Mouse (Mus musculus): ENCODE measurements around the gene Ak5. TPM values are rescaled to one million over a fixed set of nuclear protein-coding genes. Genes with fewer than 3 reads are reported as not detected.

Ak5 gene
- polyA plus RNA-seq, 1 experiment from 2014 or later, result 1.9 TPM

DNA sequence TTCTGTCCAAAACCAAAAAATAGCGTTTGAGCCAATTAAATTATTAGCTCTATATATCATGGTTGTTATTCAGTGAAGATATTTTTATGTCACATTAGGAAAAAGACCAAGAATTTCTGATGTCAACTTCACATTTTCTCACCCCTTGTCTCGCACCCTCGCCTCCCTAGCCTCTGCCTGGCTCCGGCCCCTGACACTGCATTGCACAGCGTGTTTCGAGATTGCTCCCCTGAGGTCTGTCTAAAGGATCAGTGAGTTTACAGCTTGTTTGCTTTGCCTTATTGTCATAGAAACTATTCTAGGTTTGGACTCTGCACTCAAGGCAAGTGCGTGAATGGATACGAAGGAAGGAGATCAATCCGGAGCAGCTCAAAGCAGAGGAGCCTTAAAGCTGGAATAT lies 20.9 kb upstream of the Ak5 start:
- Histone ChIP-seq H3K4me3 (no peak overlapping the region), H3K27me3 (no peaks in the 10 kb centered on the region), H3K4me2 (replicated peaks) (no peak overlapping the region), H3K36me3 (no peaks in the 10 kb centered on the region), H3K9me3 (no peaks in the 10 kb centered on the region), H3K4me1 (no peaks in the 10 kb centered on the region), H3K27ac (no peak overlapping the region), H3K9ac (no peak overlapping the region)
- WGBS, result 85% methylated on average over 9 of the region's 9 CpGs
- no peak for ATAC-seq (ENCODE audit: insufficient number of reproducible peaks, insufficient read depth, low FRiP score, low TSS enrichment)

DNA sequence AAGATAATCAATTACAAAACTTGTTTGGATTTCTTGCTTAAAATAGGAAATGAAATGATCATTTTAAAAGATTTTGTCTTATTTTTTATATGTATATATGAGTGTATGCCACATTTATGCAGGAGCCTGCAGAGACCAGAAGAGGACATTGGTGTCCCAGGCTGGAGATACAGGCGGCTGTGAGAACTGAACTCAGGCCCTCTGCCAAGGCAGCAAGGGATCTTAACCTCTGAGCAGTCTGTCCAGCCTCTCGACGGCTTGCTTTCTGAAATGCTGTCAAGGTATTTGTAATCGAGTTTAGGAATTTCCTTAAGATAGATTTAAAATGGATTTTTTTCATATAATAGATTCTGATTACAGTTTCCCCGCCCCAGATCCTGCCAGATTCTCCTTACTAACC lies 20.4 kb upstream of the Ak5 start:
- Histone ChIP-seq H3K27ac (no peak overlapping the region), H3K4me3 (no peak overlapping the region), H3K4me1 (no peaks in the 10 kb centered on the region), H3K9ac (no peak overlapping the region), H3K36me3 (no peaks in the 10 kb centered on the region), H3K4me2 (replicated peaks) (no peak overlapping the region), H3K9me3 (no peaks in the 10 kb centered on the region), H3K27me3 (no peaks in the 10 kb centered on the region)
- WGBS, result 85% methylated on average over 5 of the region's 5 CpGs
- ATAC-seq (ENCODE audit: insufficient number of reproducible peaks, insufficient read depth, low FRiP score, low TSS enrichment), result no peak

DNA sequence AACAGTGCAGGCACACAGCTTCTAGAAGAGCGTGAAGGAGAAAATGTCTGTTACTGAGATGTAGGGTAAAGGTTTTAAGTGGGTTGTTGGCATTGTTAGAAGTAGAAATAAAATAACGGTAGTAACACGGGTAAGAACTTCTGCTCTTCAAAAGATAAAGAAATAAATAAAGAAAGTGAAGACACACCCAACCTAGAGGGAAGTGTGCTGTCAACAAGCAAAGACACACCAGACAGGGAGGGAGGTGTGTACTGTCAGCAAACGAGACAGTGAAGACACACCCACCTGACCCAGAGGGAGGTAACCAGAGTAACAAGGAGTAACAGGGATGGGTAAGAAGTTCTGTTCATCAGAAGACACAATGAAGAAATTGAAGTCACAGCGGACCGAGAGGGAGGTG lies 6.5 kb upstream of the Ak5 start:
- no peaks in the 10 kb centered on the region for H3K4me1 ChIP-seq
- no peaks in the 10 kb centered on the region for H3K27me3 ChIP-seq
- no peak for ATAC-seq (ENCODE audit: insufficient number of reproducible peaks, insufficient read depth, low FRiP score, low TSS enrichment)
- no peaks in the 10 kb centered on the region for H3K9me3 ChIP-seq
- no peaks in the 10 kb centered on the region for H3K36me3 ChIP-seq
- H3K4me3 ChIP-seq, result no peak overlapping the region
- no peak overlapping the region for H3K9ac ChIP-seq
- H3K27ac ChIP-seq, result no peak overlapping the region
- 82% methylated on average over 6 of the region's 6 CpGs for WGBS
- no peak overlapping the region for H3K4me2 ChIP-seq (replicated peaks)

DNA sequence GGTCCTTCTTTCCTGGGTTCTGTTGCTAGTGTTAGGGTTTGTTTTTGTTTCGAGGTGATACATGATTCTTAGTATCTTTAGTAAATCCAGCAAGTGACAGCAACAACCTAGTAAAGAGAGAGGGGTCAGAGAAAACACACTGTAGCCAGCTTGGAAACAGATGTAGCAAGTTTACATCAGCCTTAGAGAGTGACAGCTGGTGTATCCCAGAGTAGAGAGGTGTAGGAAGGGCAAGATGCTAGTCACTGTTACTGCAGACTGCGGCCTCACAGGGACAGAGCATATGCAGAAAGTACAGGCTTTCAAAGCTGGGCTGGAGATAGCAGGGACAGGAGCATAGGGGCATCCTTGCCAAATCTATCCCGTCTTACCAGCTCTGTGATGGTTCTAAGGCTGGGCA lies 1.6 kb upstream of the Ak5 start:
- WGBS, result 82% methylated on average over 3 of the region's 3 CpGs
- H3K4me3 ChIP-seq, result no peak overlapping the region
- no peak overlapping the region for H3K9ac ChIP-seq
- 0 out of 2 replicates have a peak, but pooled peaks cover 6% of the 10 kb centered on the region for H3K4me1 ChIP-seq
- H3K4me2 ChIP-seq (replicated peaks), result no peak overlapping the region
- no peaks in the 10 kb centered on the region for H3K36me3 ChIP-seq
- no peaks in the 10 kb centered on the region for H3K9me3 ChIP-seq
- no peak for ATAC-seq (ENCODE audit: insufficient number of reproducible peaks, insufficient read depth, low FRiP score, low TSS enrichment)
- no peak overlapping the region for H3K27ac ChIP-seq
- peaks cover 24% of the 10 kb centered on the region for H3K27me3 ChIP-seq

DNA sequence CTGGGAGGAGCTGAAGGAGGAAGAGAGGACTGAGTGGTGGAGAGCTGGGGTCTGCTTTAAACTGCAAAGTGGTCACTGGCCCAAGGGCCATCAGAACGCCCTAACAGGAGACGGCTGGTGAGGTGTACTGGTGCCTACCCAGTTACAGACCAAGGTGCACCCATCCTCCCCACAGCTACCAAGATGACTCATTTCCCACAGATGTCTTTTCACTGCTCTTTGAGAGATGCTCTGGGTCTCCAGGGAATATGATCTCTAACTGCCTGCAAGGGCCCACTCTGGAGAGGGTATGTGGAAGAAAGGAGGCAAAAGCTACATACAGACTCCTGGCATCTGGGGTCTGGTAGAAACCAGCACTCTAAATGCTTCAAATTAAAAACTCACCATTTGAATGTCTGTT lies 633 bp upstream of the Ak5 start:
- Histone ChIP-seq H3K27ac (no peak overlapping the region), H3K27me3 (peaks cover 29% of the 10 kb centered on the region), H3K4me3 (no peak overlapping the region), H3K9ac (no peak overlapping the region), H3K36me3 (no peaks in the 10 kb centered on the region), H3K9me3 (no peaks in the 10 kb centered on the region), H3K4me1 (0 out of 2 replicates have a peak, but pooled peaks cover 6% of the 10 kb centered on the region), H3K4me2 (replicated peaks) (no peak overlapping the region)
- no peak for ATAC-seq (ENCODE audit: insufficient number of reproducible peaks, insufficient read depth, low FRiP score, low TSS enrichment)
- WGBS, result 45% methylated on average over 2 of the region's 2 CpGs

DNA sequence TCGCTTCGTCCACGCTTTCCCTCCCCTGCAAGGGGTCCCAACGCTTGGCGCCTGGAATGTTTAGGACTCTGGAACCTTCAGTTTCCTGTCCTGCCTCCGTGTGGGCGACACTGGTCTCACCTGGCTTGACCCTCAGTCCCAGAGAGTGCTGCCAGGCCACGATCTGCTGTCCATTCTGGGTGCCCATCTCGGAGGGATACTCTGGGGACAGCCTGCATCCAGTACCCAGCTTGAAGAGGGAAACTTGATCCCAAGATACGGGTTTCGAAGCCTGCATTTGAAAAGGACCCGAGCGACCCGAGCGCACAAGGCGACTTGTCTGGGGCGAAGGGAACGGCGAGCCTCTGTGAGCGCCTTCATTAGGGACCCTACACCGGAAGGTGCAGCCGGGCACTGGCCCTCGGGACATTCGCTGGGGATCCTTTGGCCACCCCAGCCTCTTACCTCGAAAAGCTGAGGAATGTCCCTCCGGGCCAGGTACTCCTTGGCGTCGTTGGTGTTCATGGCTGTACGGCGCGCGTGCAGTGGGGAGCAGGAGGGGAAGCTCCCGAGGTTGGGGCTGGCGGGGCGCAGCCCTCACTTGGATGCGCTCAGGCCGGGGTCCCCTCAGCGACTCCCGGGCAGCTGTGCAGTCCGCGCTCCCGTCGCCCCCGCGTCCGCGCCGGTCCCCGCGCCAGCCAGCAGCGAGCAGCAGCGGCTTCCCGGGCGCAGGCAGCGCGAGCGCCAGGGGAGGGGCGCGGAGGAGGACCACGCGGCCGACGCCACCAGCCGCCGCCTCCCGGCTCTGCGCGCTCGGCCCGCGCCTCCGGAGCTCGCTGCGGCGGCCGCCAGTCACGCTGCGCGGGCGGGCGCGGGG lies 576 bp downstream of the Ak5 start:
- Histone ChIP-seq H3K4me2 (replicated peaks) (peak overlapping the region; percentile 99), H3K9me3 (no peaks in the 10 kb centered on the region), H3K9ac (peak overlapping the region; percentile 63), H3K4me1 (0 out of 2 replicates have a peak, but pooled peaks cover 6% of the 10 kb centered on the region), H3K4me3 (peak overlapping the region; percentile 55), H3K27ac (no peak overlapping the region), H3K36me3 (no peaks in the 10 kb centered on the region), H3K27me3 (peaks cover 29% of the 10 kb centered on the region)
- ATAC-seq (ENCODE audit: insufficient number of reproducible peaks, insufficient read depth, low FRiP score, low TSS enrichment), result peak; percentile 84
- under 1% methylated on average over 76 of the region's 82 CpGs for WGBS

DNA sequence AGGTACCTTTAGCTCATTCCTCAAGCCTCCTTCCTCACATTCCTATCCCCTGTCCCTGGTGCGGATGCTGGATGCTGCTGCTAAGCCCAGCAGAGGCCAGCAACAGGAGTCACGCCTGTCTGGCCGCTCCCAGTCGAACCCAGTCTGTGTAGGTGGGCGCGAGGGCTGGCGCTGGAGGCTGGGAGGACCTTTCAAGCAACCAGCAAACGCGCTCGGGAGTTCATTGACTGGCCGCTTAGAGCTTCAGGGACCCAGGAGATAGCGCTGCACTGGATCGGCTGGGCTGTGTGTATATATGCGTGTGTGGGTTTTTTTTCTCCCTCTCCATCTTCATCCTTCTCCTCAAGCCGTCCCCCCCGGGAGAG lies 1.2 kb downstream of the Ak5 start:
- H3K27me3 ChIP-seq, result peaks cover 29% of the 10 kb centered on the region
- under 1% methylated on average over 16 of the region's 16 CpGs for WGBS
- no peaks in the 10 kb centered on the region for H3K36me3 ChIP-seq
- H3K4me2 ChIP-seq (replicated peaks), result peak overlapping the region; percentile 99
- 0 out of 2 replicates have a peak, but pooled peaks cover 6% of the 10 kb centered on the region for H3K4me1 ChIP-seq
- H3K9me3 ChIP-seq, result no peaks in the 10 kb centered on the region
- ATAC-seq (ENCODE audit: insufficient number of reproducible peaks, insufficient read depth, low FRiP score, low TSS enrichment), result 0 out of 2 replicates have a peak, but pooled peaks have one; percentile 53
- no peak overlapping the region for H3K27ac ChIP-seq
- H3K9ac ChIP-seq, result peak overlapping the region; percentile 33; the same call in 1 of the 2 replicates
- H3K4me3 ChIP-seq, result peak overlapping the region; percentile 55

DNA sequence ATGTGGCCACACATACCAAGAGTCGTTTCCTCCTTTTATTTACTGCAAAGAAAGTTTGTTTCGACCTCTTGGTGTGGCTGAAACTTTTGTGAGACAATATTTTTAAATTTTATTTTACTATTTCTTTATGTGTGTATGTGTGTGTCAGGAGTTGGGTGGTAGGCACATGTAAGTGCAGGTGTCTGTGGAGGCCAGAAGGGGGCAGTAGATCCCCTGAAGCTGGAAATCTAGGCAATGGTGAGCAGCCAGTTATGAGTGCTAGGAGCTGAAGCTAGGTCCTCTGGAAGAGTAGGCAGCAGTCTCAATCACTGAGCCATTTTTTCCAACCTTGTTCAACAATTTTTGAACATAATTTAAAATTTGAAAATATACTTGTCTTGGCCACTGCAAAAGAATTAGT lies 9.6 kb downstream of the Ak5 start:
- 86% methylated on average over 2 of the region's 2 CpGs for WGBS
- Histone ChIP-seq H3K4me3 (no peak overlapping the region), H3K4me2 (replicated peaks) (no peak overlapping the region), H3K4me1 (no peaks in the 10 kb centered on the region), H3K27me3 (no peaks in the 10 kb centered on the region), H3K9me3 (no peaks in the 10 kb centered on the region), H3K27ac (no peak overlapping the region), H3K36me3 (no peaks in the 10 kb centered on the region), H3K9ac (no peak overlapping the region)
- ATAC-seq (ENCODE audit: insufficient number of reproducible peaks, insufficient read depth, low FRiP score, low TSS enrichment), result no peak

DNA sequence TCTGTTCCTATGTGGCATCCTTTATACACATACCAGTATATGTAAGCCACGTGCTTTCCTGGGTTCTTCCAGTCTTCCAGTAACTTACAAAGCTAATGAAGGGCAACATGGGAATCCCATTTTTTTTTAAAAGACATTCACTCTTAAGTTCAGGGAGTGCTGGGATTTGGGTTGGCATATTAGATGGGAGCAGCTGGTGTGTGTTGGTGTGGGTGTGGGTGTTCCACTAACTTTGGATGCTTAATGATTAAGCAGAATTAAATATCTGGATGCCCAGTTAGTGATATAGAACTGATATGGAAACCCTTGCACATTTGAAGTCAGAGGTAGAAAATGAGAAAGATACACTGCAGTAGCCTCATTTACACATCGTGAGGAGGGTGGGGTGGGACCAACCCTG lies 16.2 kb downstream of the Ak5 start:
- no peak overlapping the region for H3K4me3 ChIP-seq
- WGBS, result 84% methylated on average over 2 of the region's 2 CpGs
- H3K9ac ChIP-seq, result no peak overlapping the region
- no peak overlapping the region for H3K4me2 ChIP-seq (replicated peaks)
- no peak overlapping the region for H3K27ac ChIP-seq
- no peaks in the 10 kb centered on the region for H3K4me1 ChIP-seq
- H3K36me3 ChIP-seq, result no peaks in the 10 kb centered on the region
- H3K27me3 ChIP-seq, result no peaks in the 10 kb centered on the region
- ATAC-seq (ENCODE audit: insufficient number of reproducible peaks, insufficient read depth, low FRiP score, low TSS enrichment), result no peak
- no peaks in the 10 kb centered on the region for H3K9me3 ChIP-seq

DNA sequence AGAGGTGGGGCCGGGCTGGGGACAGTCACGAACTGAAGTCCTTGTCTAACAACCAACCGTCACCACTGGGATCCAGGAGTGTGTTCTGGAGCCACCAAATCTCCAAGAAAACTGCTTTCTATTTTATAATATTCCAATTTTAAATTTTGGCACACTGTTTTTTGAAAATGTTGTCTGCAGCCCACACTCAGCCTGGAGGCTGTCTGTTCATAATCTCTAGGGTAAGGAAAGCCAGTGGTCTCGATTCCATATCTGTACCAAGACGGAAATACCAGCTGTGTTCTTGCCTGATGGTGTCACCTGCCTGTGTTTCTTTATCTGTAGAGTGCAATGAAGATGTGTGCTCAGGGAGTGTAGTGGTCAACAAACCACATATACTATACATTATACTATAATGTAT lies 23.6 kb downstream of the Ak5 start:
- H3K36me3 ChIP-seq, result no peaks in the 10 kb centered on the region
- H3K27ac ChIP-seq, result no peak overlapping the region
- H3K27me3 ChIP-seq, result no peaks in the 10 kb centered on the region
- no peak overlapping the region for H3K4me3 ChIP-seq
- 89% methylated on average over 5 of the region's 5 CpGs for WGBS
- no peak for ATAC-seq (ENCODE audit: insufficient number of reproducible peaks, insufficient read depth, low FRiP score, low TSS enrichment)
- H3K4me2 ChIP-seq (replicated peaks), result no peak overlapping the region
- no peaks in the 10 kb centered on the region for H3K9me3 ChIP-seq
- H3K4me1 ChIP-seq, result no peaks in the 10 kb centered on the region
- H3K9ac ChIP-seq, result no peak overlapping the region

DNA sequence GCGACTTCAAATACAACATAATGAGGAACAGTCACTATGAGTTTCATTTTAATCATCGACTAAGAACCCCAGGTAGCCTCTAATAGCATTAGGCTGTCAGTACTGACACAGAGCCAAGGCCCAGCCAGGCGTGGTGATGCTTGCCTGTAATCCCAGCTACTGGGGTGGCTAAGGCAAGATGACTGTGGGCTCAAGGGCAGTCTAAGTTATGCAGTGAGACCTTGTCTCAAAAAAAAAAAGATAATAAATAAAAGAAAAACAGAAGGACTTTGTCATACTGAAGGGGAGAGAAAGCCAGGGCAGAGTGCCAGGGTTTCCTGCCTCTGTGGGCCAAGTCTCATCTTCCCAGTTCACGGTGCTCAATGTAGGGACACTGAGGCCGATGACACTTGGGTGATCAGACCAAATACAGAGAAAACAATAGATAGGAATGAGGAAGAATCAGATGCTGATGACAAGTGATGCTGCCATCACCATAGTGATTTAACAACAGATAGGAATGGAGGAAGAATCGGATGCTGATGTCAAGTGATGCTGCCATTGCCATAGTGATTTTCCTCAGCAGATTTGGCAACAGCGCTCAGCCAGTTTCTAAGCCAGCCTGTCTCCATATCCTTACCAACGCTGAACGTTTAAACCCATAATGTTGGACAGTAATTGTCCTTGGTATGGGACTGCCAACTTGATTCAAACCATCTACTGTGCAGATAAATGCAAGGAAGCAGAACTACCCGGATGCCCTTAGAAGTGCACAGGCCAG lies 42.9 kb downstream of the Ak5 start:
- Histone ChIP-seq H3K9ac (no peak overlapping the region), H3K9me3 (no peaks in the 10 kb centered on the region), H3K27ac (no peak overlapping the region), H3K36me3 (no peaks in the 10 kb centered on the region), H3K4me1 (no peaks in the 10 kb centered on the region), H3K27me3 (no peaks in the 10 kb centered on the region), H3K4me2 (replicated peaks) (no peak overlapping the region), H3K4me3 (no peak overlapping the region)
- ATAC-seq (ENCODE audit: insufficient number of reproducible peaks, insufficient read depth, low FRiP score, low TSS enrichment), result no peak
- WGBS, result 80% methylated on average over 10 of the region's 10 CpGs

DNA sequence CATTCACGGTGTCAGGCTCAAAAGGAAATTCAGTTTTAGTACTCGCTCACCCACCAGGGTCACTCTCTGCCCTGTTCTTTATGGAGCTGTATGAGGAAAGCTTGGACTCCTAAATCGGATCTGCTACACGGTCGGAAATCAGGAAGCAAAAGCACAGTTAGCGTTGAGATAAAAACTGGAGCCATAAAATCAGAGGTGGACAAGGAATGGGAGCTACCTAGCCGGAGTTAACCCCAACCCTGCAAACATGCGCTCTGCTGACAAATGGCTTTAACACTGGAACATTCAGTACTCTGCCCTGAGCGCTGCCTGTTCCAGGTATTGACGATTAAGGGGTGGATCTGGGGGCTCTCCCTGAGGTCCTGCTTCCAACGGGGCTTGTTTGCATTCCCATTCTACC lies 47.6 kb downstream of the Ak5 start:
- ATAC-seq (ENCODE audit: insufficient number of reproducible peaks, insufficient read depth, low FRiP score, low TSS enrichment), result no peak
- Histone ChIP-seq H3K4me2 (replicated peaks) (no peak overlapping the region), H3K36me3 (no peaks in the 10 kb centered on the region), H3K9ac (no peak overlapping the region), H3K4me1 (no peaks in the 10 kb centered on the region), H3K9me3 (no peaks in the 10 kb centered on the region), H3K27ac (no peak overlapping the region), H3K27me3 (no peaks in the 10 kb centered on the region), H3K4me3 (no peak overlapping the region)
- WGBS, result 64% methylated on average over 11 of the region's 11 CpGs
